Mouse (Mus musculus) heart, embryonic 13.5 days (tissue): Measurements from ENCODE around the gene Ivd. TPM values are rescaled to one million over a fixed set of nuclear protein-coding genes. Genes with fewer than 3 reads are reported as not detected.

ENCODE experiments used
- polyA plus RNA-seq: library from polyadenylated mRNA; unstranded; fragments of >200 nt; fragmentation: Nextera tagmentation; extraction: Ambion mirVana; gene quantifications from 2 replicates; pipeline ENCODE4 v1.2.1, GENCODE M21; 2015

Ivd gene
- polyA plus RNA-seq, 1 experiment from 2014 or later: 69.9 TPM

Other genes starting within 250 kb of the Ivd start
- 7.4 and 7.5 TPM in 2 replicates for gene Pak6, start 198.7 kb upstream of the Ivd start, polyA plus RNA-seq
- 0.67 and 0.73 TPM in 2 replicates for gene Ankrd63, start 158.0 kb upstream of the Ivd start, polyA plus RNA-seq
- 0.94 and 1.6 TPM in 2 replicates for gene Plcb2, start 133.5 kb upstream of the Ivd start, polyA plus RNA-seq
- gene Inafm2, start 116.2 kb upstream of the Ivd start, polyA plus RNA-seq: 36.2 and 38.3 TPM in 2 replicates
- 2.2 and 2.9 TPM in 2 replicates for gene Ccdc9b, start 99.3 kb upstream of the Ivd start, polyA plus RNA-seq
- not detected in 2 replicates for gene Phgr1, start 89.2 kb upstream of the Ivd start, polyA plus RNA-seq
- 0.17 and 0.24 TPM in 2 replicates for gene Disp2, start 82.2 kb upstream of the Ivd start, polyA plus RNA-seq
- gene Knstrn, start 48.0 kb upstream of the Ivd start, polyA plus RNA-seq: 100 and 115 TPM in 2 replicates
- gene Bahd1, start 38.4 kb downstream of the Ivd start, polyA plus RNA-seq: 2.3 and 3.1 TPM in 2 replicates
- gene Chst14, start 64.5 kb downstream of the Ivd start, polyA plus RNA-seq: 19.4 and 21.6 TPM in 2 replicates
- 16.0 and 17.6 TPM in 2 replicates for gene Ccdc32, start 167.4 kb downstream of the Ivd start, polyA plus RNA-seq
- gene Rpusd2, start 172.8 kb downstream of the Ivd start, polyA plus RNA-seq: 4.1 and 4.6 TPM in 2 replicates
- 31.4 and 34.7 TPM in 2 replicates for gene Knl1, start 185.2 kb downstream of the Ivd start, polyA plus RNA-seq